Mouse (Mus musculus): Measurements from ENCODE around the gene Atp6v0e. TPM values are rescaled to one million over a fixed set of nuclear protein-coding genes. Genes with fewer than 3 reads are reported as not detected.

The Atp6v0e gene
- polyA plus RNA-seq, 1 experiment from 2014 or later, result 382 TPM

DNA sequence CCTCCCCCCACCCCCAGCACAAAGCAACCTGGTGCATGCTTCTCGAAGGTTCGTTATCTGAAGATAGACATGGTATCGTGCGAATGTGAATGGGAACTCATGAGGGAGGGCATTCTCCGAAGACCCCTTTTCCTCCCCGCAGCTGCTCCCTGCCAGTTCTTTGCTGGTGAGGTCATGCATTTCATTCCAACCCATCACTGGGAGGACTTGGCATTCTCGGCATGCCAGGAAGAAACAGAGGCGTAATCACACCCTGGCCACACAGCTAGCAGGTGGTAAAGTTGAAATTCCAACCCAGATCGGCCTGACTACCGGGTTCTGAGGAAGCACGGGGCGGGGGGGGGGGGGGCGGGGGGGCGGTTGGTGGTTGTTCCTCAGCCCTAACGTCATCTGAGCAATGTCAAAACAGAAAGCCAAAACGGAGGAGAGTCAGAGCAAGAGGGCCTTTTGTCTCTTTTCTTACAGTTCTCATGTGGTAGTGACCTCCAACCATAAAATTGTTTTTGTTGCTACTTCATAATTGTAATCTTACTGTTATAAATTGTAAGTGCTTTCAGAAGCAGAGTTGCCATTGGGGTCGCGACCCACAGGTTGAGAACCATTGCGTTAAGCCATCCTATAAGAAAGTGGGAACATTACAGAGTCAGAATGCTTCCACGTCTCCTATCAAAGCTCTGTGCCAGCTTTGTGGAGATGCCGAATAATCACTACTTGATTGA lies 4.0 kb upstream of the Atp6v0e start:
- ATAC-seq (peak; percentile 21), DNase-seq (ENCODE audit: low spot score) (peak; percentile 44)
- Histone ChIP-seq H3K4me3 (ENCODE audit: low read depth, low read length) (no peak overlapping the region), H3K9me3 (ENCODE audit: low read length) (no peaks in the 10 kb centered on the region), H3K9ac (replicated peaks; ENCODE audit: low read depth) (no peak overlapping the region), H3K36me3 (ENCODE audit: insufficient read depth, low read length) (0 out of 2 replicates have a peak, but pooled peaks cover 5% of the 10 kb centered on the region), H3K4me1 (ENCODE audit: insufficient read depth, low read depth, low read length) (peaks cover 5% of the 10 kb centered on the region; the same call in 1 of the 2 replicates), H3K27me3 (replicated peaks; ENCODE audit: insufficient read depth, low read length) (no peaks in the 10 kb centered on the region), H3K4me2 (replicated peaks; ENCODE audit: low read depth, low read length) (no peak overlapping the region), H3K27ac (ENCODE audit: low read length) (no peak overlapping the region)
- WGBS, result 26% methylated on average over 21 of the region's 21 CpGs
- no peak for TF ChIP-seq CTCF (IDR thresholded peaks at IDR 0.05)
- peak; percentile 24; the same call in 1 of the 2 replicates for TF ChIP-seq EP300 (IDR thresholded peaks at IDR 0.05)

DNA sequence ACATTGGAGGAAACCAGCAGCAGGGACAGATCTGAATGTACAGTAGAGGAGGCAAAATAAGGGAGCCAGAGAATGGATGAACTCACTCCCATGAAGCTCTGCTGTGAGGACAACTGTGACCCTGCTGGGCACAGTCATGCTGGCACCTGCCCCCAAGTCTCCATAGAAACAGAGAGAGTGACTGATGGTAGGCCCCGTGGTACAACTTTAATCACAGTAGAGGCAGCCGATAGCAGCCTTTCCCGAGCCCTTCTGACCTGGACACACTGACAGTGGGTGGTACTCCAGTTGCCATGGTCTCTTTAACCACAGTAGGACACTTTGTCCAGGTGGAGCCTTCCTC lies 3.5 kb upstream of the Atp6v0e start:
- H3K27ac ChIP-seq (ENCODE audit: low read length), result no peak overlapping the region
- no peaks in the 10 kb centered on the region for H3K27me3 ChIP-seq (replicated peaks; ENCODE audit: insufficient read depth, low read length)
- H3K9ac ChIP-seq (replicated peaks; ENCODE audit: low read depth), result no peak overlapping the region
- no peak for ATAC-seq
- H3K36me3 ChIP-seq (ENCODE audit: insufficient read depth, low read length), result 0 out of 2 replicates have a peak, but pooled peaks cover 5% of the 10 kb centered on the region
- H3K4me3 ChIP-seq (ENCODE audit: low read depth, low read length), result no peak overlapping the region
- no peak for TF ChIP-seq EP300 (IDR thresholded peaks at IDR 0.05)
- TF ChIP-seq CTCF (IDR thresholded peaks at IDR 0.05), result no peak
- no peak overlapping the region for H3K4me2 ChIP-seq (replicated peaks; ENCODE audit: low read depth, low read length)
- 70% methylated on average over 3 of the region's 3 CpGs for WGBS
- DNase-seq (ENCODE audit: low spot score), result no peak
- no peaks in the 10 kb centered on the region for H3K9me3 ChIP-seq (ENCODE audit: low read length)
- peaks cover 5% of the 10 kb centered on the region; the same call in 1 of the 2 replicates for H3K4me1 ChIP-seq (ENCODE audit: insufficient read depth, low read depth, low read length)

DNA sequence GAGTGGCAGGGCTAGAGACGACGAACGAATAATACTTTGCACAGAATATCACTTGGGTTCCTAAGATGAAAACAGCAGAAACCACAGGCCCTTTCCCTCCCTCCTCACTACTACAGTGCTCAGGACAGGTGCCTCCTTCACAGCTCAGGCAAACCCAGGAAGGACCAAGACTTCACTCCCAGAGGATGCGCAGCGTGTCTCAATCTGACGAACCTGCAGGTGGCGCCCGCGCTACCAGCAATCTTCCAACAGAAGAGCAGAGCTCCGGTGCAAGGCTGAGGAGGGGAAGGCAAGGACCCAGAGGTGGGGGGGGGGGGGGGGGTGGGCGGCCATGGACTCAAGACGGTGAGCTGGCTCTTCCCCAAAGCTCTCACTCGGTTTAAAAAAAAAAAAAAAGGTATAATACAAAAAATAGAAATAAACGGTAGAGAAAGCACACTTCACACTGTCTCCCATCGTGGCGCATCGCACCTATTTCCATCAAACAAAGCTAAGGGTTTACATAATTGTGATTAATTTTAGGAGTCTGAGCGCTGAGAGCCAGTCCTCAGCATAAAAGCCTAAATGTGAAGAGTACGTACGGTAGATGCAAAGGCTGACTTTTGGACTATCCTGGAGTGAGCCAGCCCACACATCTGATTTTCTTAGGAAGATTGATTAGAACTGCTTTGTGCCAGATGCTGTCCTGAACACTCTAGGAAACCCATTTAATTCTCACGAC lies 2.7 kb upstream of the Atp6v0e start:
- Histone ChIP-seq H3K4me2 (replicated peaks; ENCODE audit: low read depth, low read length) (no peak overlapping the region), H3K4me1 (ENCODE audit: insufficient read depth, low read depth, low read length) (peaks cover 5% of the 10 kb centered on the region; the same call in 1 of the 2 replicates), H3K4me3 (ENCODE audit: low read depth, low read length) (no peak overlapping the region), H3K9ac (replicated peaks; ENCODE audit: low read depth) (no peak overlapping the region), H3K27me3 (replicated peaks; ENCODE audit: insufficient read depth, low read length) (no peaks in the 10 kb centered on the region), H3K36me3 (ENCODE audit: insufficient read depth, low read length) (0 out of 2 replicates have a peak, but pooled peaks cover 5% of the 10 kb centered on the region), H3K27ac (ENCODE audit: low read length) (no peak overlapping the region), H3K9me3 (ENCODE audit: low read length) (no peaks in the 10 kb centered on the region)
- ATAC-seq (peak; percentile 39), DNase-seq (ENCODE audit: low spot score) (peak; percentile 83)
- no peak for TF ChIP-seq EP300 (IDR thresholded peaks at IDR 0.05)
- peak; percentile 85 for TF ChIP-seq CTCF (IDR thresholded peaks at IDR 0.05)
- 23% methylated on average over 21 of the region's 21 CpGs for WGBS

DNA sequence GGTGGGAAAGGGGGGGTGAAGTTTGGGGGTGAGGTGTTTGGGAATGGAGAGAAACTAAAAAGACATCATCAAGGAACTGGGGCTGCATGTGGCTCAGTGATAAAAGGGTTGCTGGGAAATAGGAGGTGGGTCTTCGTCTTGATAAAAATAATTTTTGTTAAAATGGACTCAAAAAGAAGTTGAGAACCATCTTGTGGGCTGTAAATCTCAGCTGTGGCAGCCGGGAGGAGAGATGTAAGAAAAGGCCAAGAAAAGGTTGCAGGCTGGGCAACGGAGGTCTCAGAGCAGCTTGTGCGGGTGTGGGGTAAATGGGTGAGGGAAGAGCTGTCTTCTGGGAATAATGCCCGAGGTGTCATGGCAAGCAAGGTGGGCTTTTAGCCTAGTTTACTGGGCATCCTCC lies 827 bp upstream of the Atp6v0e start:
- WGBS, result 80% methylated on average over 5 of the region's 5 CpGs
- no peak for ATAC-seq

DNA sequence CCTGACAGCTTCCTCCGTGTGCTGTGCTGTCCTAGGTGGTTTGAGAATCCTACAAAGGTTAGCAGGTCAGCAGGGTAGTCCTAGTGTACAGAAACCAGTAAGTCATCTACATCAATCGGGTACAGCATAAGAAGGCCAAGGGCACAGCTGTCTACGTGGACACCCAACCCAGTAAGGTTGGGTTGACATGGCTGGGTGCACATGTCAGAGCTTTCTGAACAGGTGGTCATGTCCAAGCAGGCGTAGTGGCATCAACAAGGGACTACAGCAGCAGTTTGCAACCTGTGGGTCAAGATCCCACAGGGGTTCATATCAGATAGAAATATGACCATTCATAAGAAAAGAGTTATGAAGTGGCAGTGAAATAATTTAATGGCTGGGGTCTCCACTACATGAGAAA lies 2.6 kb downstream of the Atp6v0e start:
- H3K4me3 ChIP-seq (ENCODE audit: low read depth, low read length), result no peak overlapping the region
- H3K36me3 ChIP-seq (ENCODE audit: insufficient read depth, low read length), result no peaks in the 10 kb centered on the region
- DNase-seq (ENCODE audit: low spot score) (no peak), ATAC-seq (no peak)
- no peak overlapping the region for H3K9ac ChIP-seq (replicated peaks; ENCODE audit: low read depth)
- H3K4me1 ChIP-seq (ENCODE audit: insufficient read depth, low read depth, low read length), result peaks cover 5% of the 10 kb centered on the region; the same call in 1 of the 2 replicates
- no peaks in the 10 kb centered on the region for H3K27me3 ChIP-seq (replicated peaks; ENCODE audit: insufficient read depth, low read length)
- 81% methylated on average over 4 of the region's 4 CpGs for WGBS
- no peak overlapping the region for H3K4me2 ChIP-seq (replicated peaks; ENCODE audit: low read depth, low read length)
- no peak overlapping the region for H3K27ac ChIP-seq (ENCODE audit: low read length)
- no peaks in the 10 kb centered on the region for H3K9me3 ChIP-seq (ENCODE audit: low read length)
- TF ChIP-seq CTCF (IDR thresholded peaks at IDR 0.05), result no peak
- no peak for TF ChIP-seq EP300 (IDR thresholded peaks at IDR 0.05)

More for the DNA sequence above, 827 bp upstream of the Atp6v0e start:
- Histone ChIP-seq H3K9ac (replicated peaks; ENCODE audit: low read depth) (no peak overlapping the region), H3K4me2 (replicated peaks; ENCODE audit: low read depth, low read length) (no peak overlapping the region), H3K27ac (ENCODE audit: low read length) (no peak overlapping the region), H3K9me3 (ENCODE audit: low read length) (no peaks in the 10 kb centered on the region), H3K36me3 (ENCODE audit: insufficient read depth, low read length) (no peaks in the 10 kb centered on the region), H3K27me3 (replicated peaks; ENCODE audit: insufficient read depth, low read length) (no peaks in the 10 kb centered on the region), H3K4me3 (ENCODE audit: low read depth, low read length) (no peak overlapping the region), H3K4me1 (ENCODE audit: insufficient read depth, low read depth, low read length) (peaks cover 5% of the 10 kb centered on the region; the same call in 1 of the 2 replicates)
- DNase-seq (ENCODE audit: low spot score), result no peak
- no peak for TF ChIP-seq EP300 (IDR thresholded peaks at IDR 0.05)
- TF ChIP-seq CTCF (IDR thresholded peaks at IDR 0.05), result no peak

DNA sequence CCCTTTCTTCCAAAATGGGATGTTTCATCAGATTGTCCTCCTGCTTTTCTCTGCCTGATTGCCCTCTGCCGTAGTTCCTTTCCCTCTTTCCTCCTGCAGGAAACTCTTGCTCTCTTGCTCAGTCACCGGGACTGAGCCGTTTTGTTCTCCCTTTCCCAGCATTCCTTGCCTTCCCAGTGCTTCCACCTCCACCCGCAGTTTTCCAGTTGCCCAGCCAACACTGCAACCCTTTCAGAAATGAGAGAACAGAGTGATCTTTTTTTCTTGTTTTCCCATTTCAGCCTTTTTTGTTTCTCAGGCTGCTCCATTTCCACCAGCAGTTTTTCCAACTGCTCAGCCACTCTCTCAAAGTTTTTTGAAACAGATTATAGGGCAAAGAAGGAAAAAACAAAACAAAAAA lies 8.2 kb downstream of the Atp6v0e start:
- DNase-seq (ENCODE audit: low spot score) (no peak), ATAC-seq (no peak)
- no peaks in the 10 kb centered on the region for H3K36me3 ChIP-seq (ENCODE audit: insufficient read depth, low read length)
- no peaks in the 10 kb centered on the region for H3K9me3 ChIP-seq (ENCODE audit: low read length)
- no peak overlapping the region for H3K4me2 ChIP-seq (replicated peaks; ENCODE audit: low read depth, low read length)
- WGBS, result 50% methylated on average over 4 of the region's 4 CpGs
- no peaks in the 10 kb centered on the region for H3K4me1 ChIP-seq (ENCODE audit: insufficient read depth, low read depth, low read length)
- 0 out of 2 replicates have a peak, but pooled peaks cover 3% of the 10 kb centered on the region for H3K27me3 ChIP-seq (replicated peaks; ENCODE audit: insufficient read depth, low read length)
- TF ChIP-seq CTCF (IDR thresholded peaks at IDR 0.05) (no peak), EP300 (IDR thresholded peaks at IDR 0.05) (no peak)
- H3K4me3 ChIP-seq (ENCODE audit: low read depth, low read length), result no peak overlapping the region
- H3K9ac ChIP-seq (replicated peaks; ENCODE audit: low read depth), result no peak overlapping the region
- no peak overlapping the region for H3K27ac ChIP-seq (ENCODE audit: low read length)

Data from lung, postnatal 0 days (tissue).